Mouse (Mus musculus): ENCODE measurements around the gene Glt1d1. TPM values are rescaled to one million over a fixed set of nuclear protein-coding genes. Genes with fewer than 3 reads are reported as not detected.

Gene Glt1d1
- polyA plus RNA-seq, 1 experiment from 2014 or later, result 0.62 TPM

DNA sequence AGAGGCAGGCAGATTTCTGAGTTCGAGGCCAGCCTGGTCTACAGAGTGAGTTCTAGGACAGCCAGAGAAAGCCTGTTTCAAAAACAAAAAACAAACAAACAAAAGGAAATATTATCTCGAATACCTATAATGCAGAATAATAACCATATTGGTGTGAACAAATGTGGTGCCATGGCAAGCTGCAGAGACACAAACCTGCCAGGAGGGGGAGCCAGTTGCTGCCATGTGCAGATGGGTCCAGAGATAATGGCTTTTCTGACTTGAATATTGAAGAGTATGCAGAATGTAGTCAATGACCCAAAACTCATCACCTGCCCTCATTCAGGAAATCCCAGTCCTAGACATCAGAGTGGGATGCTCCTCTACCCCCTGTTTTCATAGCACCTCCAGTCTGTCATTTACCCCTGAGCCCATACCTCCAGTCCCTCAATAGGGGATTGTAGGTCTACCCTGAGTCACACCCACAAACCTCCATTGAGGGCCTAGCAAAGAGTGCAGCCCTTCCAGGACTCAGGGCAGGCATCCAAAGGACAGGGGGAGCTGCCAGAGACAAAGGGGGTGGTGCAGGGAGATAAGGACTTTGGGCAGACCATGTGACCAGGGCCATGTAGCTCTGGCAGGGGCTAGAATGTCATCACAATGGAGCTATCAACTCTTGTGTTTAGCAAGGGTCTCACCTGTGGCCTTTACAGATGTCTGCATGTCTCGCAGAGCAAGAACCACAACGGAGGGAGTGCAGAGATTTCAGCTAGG, 124.8 kb downstream of the Glt1d1 start:
- WGBS, result 72% methylated on average over 4 of the region's 4 CpGs
- no peak overlapping the region for H3K4me2 ChIP-seq
- H3K9me3 ChIP-seq, result no peaks in the 10 kb centered on the region
- no peak overlapping the region for H3K27ac ChIP-seq
- H3K27me3 ChIP-seq (replicated peaks), result no peaks in the 10 kb centered on the region
- no peak overlapping the region for H3K9ac ChIP-seq
- H3K36me3 ChIP-seq, result no peaks in the 10 kb centered on the region
- ATAC-seq (ENCODE audit: insufficient read depth, low FRiP score, low read depth), result no peak
- H3K4me1 ChIP-seq, result no peaks in the 10 kb centered on the region
- H3K4me3 ChIP-seq (replicated peaks), result no peak overlapping the region

DNA sequence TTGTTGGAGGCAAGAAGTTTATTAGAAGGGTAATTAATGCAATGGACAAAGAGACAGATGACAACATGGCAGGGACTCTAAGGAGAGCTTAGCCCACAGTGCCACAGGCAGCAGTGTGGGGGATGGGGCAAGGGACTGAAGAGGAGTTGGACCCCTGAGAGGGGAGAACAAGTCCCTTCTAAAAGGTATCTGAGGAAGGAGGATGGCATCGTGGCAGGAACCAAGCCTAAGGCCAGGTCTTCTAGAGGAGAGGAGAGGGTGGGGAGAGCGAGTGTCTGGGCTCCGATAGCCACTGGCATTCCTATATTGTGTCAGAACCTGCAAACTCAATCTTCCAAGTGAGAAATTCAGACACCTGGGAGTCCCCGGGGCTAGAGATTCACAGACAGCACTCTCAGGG, 126.5 kb downstream of the Glt1d1 start:
- 78% methylated on average over 4 of the region's 4 CpGs for WGBS
- Histone ChIP-seq H3K27ac (no peak overlapping the region), H3K27me3 (replicated peaks) (no peaks in the 10 kb centered on the region), H3K36me3 (no peaks in the 10 kb centered on the region), H3K4me3 (replicated peaks) (no peak overlapping the region), H3K4me1 (no peaks in the 10 kb centered on the region), H3K9ac (no peak overlapping the region), H3K4me2 (no peak overlapping the region), H3K9me3 (no peaks in the 10 kb centered on the region)
- no peak for ATAC-seq (ENCODE audit: insufficient read depth, low FRiP score, low read depth)

Other genes with a start within 250 kb of the Glt1d1 start
- gene Slc15a4, start 635 bp downstream of the Glt1d1 start, polyA plus RNA-seq (2015; fragmentation: Nextera tagmentation; extraction: Ambion mirVana), result 20.6 and 21.7 TPM in 2 replicates

All from stomach, embryonic 15.5 days (tissue).